Mouse (Mus musculus) limb, embryonic 14.5 days (tissue): ENCODE results near the gene Ppfia3. TPM values are rescaled to one million over a fixed set of nuclear protein-coding genes. Genes with fewer than 3 reads are reported as not detected.

Experiments
- ATAC-seq: fragments of 200-750 bp; cut with Nextera tagmentation; 2 replicates; pipeline ENCODE4 v1.8.0; 2017; ENCODE audit warnings: low read depth, moderate number of reproducible peaks, moderate TSS enrichment; ENCODE audit not compliant: low FRiP score
- DNase-seq: peaks from one replicate; pipeline ENCODE4 v3.0.0-alpha.2; 2015; ENCODE audit warnings: low spot score
- H3K27ac ChIP-seq: fragments of 300-500 bp; sonication (generic); replicated peaks from 2 replicates; pipeline ENCODE4 v1.5.1; 2014; ENCODE audit warnings: low read depth, mild to moderate bottlenecking, low read length, moderate library complexity, mixed read lengths
- H3K27me3 ChIP-seq: fragments of 300-500 bp; sonication (generic); 2 replicates; pipeline ENCODE4 v1.6.1; 2014; ENCODE audit warnings: low read length, mixed read lengths; ENCODE audit not compliant: control insufficient read depth, insufficient read depth
- H3K36me3 ChIP-seq: fragments of 300-500 bp; sonication (generic); 2 replicates; pipeline ENCODE4 v1.6.1; 2014; ENCODE audit warnings: mild to moderate bottlenecking, low read length, moderate library complexity, mixed read lengths; ENCODE audit not compliant: control insufficient read depth, insufficient read depth
- H3K4me1 ChIP-seq: fragments of 300-500 bp; sonication (generic); 2 replicates; pipeline ENCODE4 v1.6.1; 2014; ENCODE audit warnings: antibody characterized with exemption, low read length, mixed read lengths; ENCODE audit not compliant: control insufficient read depth, insufficient read depth
- H3K4me2 ChIP-seq: fragments of 300-500 bp; sonication (generic); replicated peaks from 2 replicates; pipeline ENCODE4 v1.6.1; 2014; ENCODE audit warnings: low read depth, mild to moderate bottlenecking, low read length, moderate library complexity; ENCODE audit not compliant: severe bottlenecking
- H3K4me3 ChIP-seq: fragments of 300-500 bp; sonication (generic); replicated peaks from 2 replicates; pipeline ENCODE4 v1.5.1; 2014; ENCODE audit warnings: low read length
- H3K9ac ChIP-seq: fragments of 300-500 bp; sonication (generic); 2 replicates; pipeline ENCODE4 v1.6.1; 2014; ENCODE audit warnings: mild to moderate bottlenecking, low read depth, low read length, moderate library complexity; ENCODE audit not compliant: severe bottlenecking
- H3K9me3 ChIP-seq: fragments of 300-500 bp; sonication (generic); 2 replicates; pipeline ENCODE4 v1.6.1; 2016; ENCODE audit warnings: low read length; ENCODE audit not compliant: control insufficient read depth
- POLR2A ChIP-seq: fragments of 200-500 bp; IDR thresholded peaks from 2 replicates; pipeline ENCODE4 v1.8.0; 2012; ENCODE audit warnings: inconsistent platforms, mild to moderate bottlenecking, moderate library complexity, borderline replicate concordance; ENCODE audit not compliant: insufficient read depth, insufficient read length; ENCODE audit errors: extremely low read depth
- WGBS: fragments of 180-500 bp; shearing (Covaris S2); extraction: QIAGEN DNeasy Blood & Tissue Kit; methylation state at CpG from one replicate; pipeline ENCODE4 v1.1.7; 2014; 5-methylcytosine and 5-hydroxymethylcytosine counted together
- polyA plus RNA-seq, 2 experiments: library from polyadenylated mRNA; depleted of rRNA in 1 of 2; stranded (reverse) in 1 of 2; unstranded in 1 of 2; fragments of >200 nt; fragmentation: Nextera tagmentation in 1 of 2; extraction: Ambion mirVana in 1 of 2; gene quantifications; 2 replicates each; pipeline versions ENCODE4 v1.2.1 to v1.2.3; 2012 to 2014

The Ppfia3 gene
- 12.3 and 13.8 TPM in 2 replicates for polyA plus RNA-seq (2012; rRNA removed)
- 8.4 and 9.0 TPM in 2 replicates for polyA plus RNA-seq (2014; fragmentation: Nextera tagmentation; extraction: Ambion mirVana)

GRCm38 (mm10) chr7:45366652-45367019, at the start of gene Ppfia3:
Gene Ppfia3, minus strand, starts transcription at chr7:45367019.
- Histone ChIP-seq H3K4me3 (peak within 1 kb of the TSS; percentile 66), H3K9ac (peak within 1 kb of the TSS; percentile 69), H3K4me2 (peak within 1 kb of the TSS; percentile 97), H3K27ac (no peak within 1 kb of the TSS), H3K4me1 (peaks cover 14% of the 10 kb centered on the region), H3K27me3 (peaks cover 58% of the 10 kb centered on the region), H3K9me3 (no peaks in the 10 kb centered on the region), H3K36me3 (no peaks in the 10 kb centered on the region)
- ATAC-seq: peak; percentile 32; the same call in 1 of the 2 replicates
- 4% methylated on average over 8 of the region's 26 CpGs for WGBS
- TF ChIP-seq POLR2A: no peak
- DNase-seq: peak; percentile 25

DNA sequence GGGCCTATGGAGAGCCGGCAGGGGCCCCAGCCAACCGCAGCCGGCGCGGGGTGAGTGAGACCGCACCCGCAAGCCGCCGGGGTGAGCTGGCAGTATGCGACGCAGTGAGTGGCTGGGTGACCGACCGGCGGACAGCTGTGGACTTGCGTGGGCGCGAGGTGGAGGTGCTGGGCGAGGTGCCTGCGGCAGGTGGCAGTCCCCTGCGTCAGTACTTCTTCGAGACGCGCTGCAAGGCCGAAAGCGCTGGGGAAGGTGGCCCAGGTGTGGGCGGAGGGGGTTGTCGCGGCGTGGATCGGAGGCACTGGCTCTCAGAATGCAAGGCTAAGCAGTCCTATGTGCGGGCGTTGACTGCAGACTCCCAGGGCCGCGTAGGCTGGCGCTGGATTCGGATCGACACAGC, 48.8 kb upstream of the Ppfia3 start:
- peaks cover 13% of the 10 kb centered on the region for H3K4me1 ChIP-seq
- no peak for TF ChIP-seq POLR2A
- peak overlapping the region; percentile 26; the same call in 1 of the 2 replicates for H3K4me2 ChIP-seq
- H3K9ac ChIP-seq: peak overlapping the region; percentile 0; the same call in 1 of the 2 replicates
- WGBS: 14% methylated on average over 37 of the region's 37 CpGs
- DNase-seq: no peak
- H3K27me3 ChIP-seq: peaks cover 61% of the 10 kb centered on the region
- no peaks in the 10 kb centered on the region for H3K9me3 ChIP-seq
- H3K27ac ChIP-seq: no peak overlapping the region
- H3K36me3 ChIP-seq: 0 out of 2 replicates have a peak, but pooled peaks cover 3% of the 10 kb centered on the region
- no peak for ATAC-seq
- no peak overlapping the region for H3K4me3 ChIP-seq

- no peak overlapping the region for H3K27ac ChIP-seq
- peaks cover 6% of the 10 kb centered on the region for H3K4me1 ChIP-seq
- peak overlapping the region; percentile 58; the same call in 1 of the 2 replicates for H3K4me3 ChIP-seq
- no peak for DNase-seq
- H3K4me2 ChIP-seq: no peak overlapping the region; the same call in 1 of the 2 replicates
- TF ChIP-seq POLR2A: no peak
- H3K27me3 ChIP-seq: peaks cover 62% of the 10 kb centered on the region
- H3K9ac ChIP-seq: no peak overlapping the region
- no peaks in the 10 kb centered on the region for H3K9me3 ChIP-seq
- ATAC-seq: no peak
- H3K36me3 ChIP-seq: no peaks in the 10 kb centered on the region
- WGBS: 42% methylated on average over 12 of the region's 12 CpGs
Observed at GRCm38 (mm10) chr7:45414740-45415224, 48.0 kb upstream of the Ppfia3 start.

DNA sequence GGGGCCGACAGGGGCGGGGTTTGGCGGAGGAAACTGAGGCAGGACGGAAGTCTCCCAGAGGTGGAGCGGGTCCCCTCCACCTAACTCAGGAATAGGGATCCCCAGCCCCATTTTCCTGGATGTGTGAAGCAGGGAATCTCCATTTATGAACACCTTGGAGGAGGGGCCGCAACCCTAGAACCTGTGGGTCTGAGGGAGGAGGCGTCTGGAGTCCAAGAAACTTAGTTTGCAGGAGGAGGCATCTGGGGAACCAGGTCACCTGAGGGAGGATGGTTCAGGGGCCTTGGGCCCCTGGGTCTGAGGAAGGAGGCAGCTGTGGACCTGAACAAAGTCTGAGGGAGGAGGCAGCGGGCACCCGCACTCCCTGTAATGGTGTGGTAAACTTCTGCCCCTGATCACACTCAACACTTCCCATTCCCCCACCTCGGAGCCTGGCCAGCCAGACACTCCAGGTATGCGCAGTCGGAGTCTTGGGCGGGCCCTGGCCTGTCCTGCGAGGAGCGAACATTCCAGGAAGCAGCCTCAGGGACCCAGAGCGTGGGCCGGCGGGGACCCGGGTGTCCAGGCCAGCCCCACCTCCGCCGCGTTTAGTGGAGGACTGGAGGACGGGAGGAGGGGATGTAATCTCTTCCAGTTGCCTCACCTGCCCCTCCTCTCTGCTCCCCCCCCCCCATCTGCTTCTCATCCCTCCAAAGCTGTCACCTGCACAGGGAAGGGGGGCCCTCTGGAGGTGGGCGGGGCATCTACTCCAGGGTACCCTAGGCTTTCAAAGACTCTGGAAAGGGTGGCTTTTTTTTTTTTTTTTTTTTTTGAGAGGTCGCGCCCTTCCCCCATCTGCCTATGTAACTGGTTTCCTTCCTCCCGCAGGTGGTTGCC, 47.3 kb upstream of the Ppfia3 start:
- H3K27ac ChIP-seq: no peak overlapping the region; the same call in 1 of the 2 replicates
- peak; percentile 20 for ATAC-seq
- peak; percentile 18 for DNase-seq
- H3K9ac ChIP-seq: peak overlapping the region; percentile 68
- peaks cover 4% of the 10 kb centered on the region for H3K4me1 ChIP-seq
- H3K9me3 ChIP-seq: no peaks in the 10 kb centered on the region
- no peaks in the 10 kb centered on the region for H3K36me3 ChIP-seq
- peaks cover 62% of the 10 kb centered on the region for H3K27me3 ChIP-seq
- TF ChIP-seq POLR2A: no peak
- WGBS: 2% methylated on average over 21 of the region's 27 CpGs
- peak overlapping the region; percentile 58 for H3K4me3 ChIP-seq
- H3K4me2 ChIP-seq: peak overlapping the region; percentile 83

DNA sequence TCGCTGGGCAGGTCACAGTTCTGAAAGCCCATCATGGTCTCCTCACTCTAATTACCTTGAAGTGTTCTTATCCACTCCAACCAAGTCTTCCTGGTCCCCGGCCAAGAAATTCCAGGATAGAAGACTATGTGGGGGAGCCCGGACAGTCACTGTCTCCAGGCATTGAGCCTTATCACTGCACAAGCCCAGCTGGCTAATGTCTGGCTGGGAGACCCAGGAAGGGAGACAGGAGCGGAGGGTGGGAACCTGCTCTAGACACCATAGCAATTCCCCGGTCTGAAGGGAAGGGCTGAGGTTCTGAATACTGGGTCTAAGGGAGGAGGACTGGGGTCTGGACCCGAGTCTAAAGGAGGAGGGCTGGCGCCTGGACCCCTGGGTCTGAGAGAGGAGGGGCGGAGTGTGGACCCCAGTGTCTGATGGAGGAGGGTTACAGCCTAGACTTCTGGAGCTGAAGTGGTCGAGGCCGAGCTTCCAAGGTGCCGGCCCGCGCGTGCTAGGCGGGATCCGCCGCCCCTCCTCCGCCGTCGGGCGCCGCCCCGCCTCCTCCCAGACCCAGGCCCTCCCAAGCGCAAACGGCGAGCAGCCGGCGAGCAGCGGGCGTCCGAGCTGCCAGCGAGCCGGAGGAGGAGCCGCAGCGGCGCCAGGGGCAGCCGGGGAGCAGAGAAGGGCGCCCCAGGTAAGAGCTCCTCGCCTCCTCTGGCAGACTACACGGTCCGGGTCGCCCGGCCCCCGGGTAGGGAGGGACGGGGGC, 46.5 kb upstream of the Ppfia3 start, which contains the start of gene Ntf5:
Ntf5 (plus strand) TSS at position 583 of the 751 bp plus-strand sequence.
- Histone ChIP-seq H3K9me3 (no peaks in the 10 kb centered on the region), H3K36me3 (no peaks in the 10 kb centered on the region), H3K27me3 (peaks cover 67% of the 10 kb centered on the region), H3K4me3 (peak within 1 kb of the TSS; percentile 58), H3K9ac (peak within 1 kb of the TSS; percentile 68), H3K4me1 (peaks cover 4% of the 10 kb centered on the region), H3K4me2 (peak within 1 kb of the TSS; percentile 83), H3K27ac (no peak within 1 kb of the TSS; the same call in 1 of the 2 replicates)
- 5% methylated on average over 37 of the region's 45 CpGs for WGBS
- ATAC-seq (peak; percentile 58), DNase-seq (no peak)
- TF ChIP-seq POLR2A: no peak
